Mouse (Mus musculus): ENCODE measurements at regions not wholly inside any gene's neighbourhood (a gene's known extent, or its start where the extent isn't known, plus 50 kb on each side); places are given as distances from the start of the nearest gene placed in this dataset.

GRCm38 (mm10) chr10:43743188-43744120 lies 158.1 kb downstream of the Qrsl1 start:
- no peak for ATAC-seq (ENCODE audit: low FRiP score)
- Histone ChIP-seq H3K4me2 (no peak overlapping the region), H3K27ac (replicated peaks) (no peak overlapping the region), H3K4me1 (peaks cover 16% of the 10 kb centered on the region), H3K4me3 (replicated peaks) (no peak overlapping the region), H3K27me3 (replicated peaks) (no peaks in the 10 kb centered on the region), H3K36me3 (no peaks in the 10 kb centered on the region), H3K9ac (replicated peaks) (no peak overlapping the region), H3K9me3 (replicated peaks) (no peaks in the 10 kb centered on the region)
- 97% methylated on average over 7 of the region's 7 CpGs for WGBS

GRCm38 (mm10) chr10:43745931-43746630 lies 155.5 kb downstream of the Qrsl1 start:
- ATAC-seq (ENCODE audit: low FRiP score), result no peak
- Histone ChIP-seq H3K9me3 (replicated peaks) (no peaks in the 10 kb centered on the region), H3K36me3 (no peaks in the 10 kb centered on the region), H3K4me3 (replicated peaks) (no peak overlapping the region), H3K9ac (replicated peaks) (no peak overlapping the region), H3K4me1 (peaks cover 4% of the 10 kb centered on the region; the same call in 1 of the 2 replicates), H3K4me2 (no peak overlapping the region), H3K27me3 (replicated peaks) (no peaks in the 10 kb centered on the region), H3K27ac (replicated peaks) (no peak overlapping the region)
- WGBS, result 58% methylated on average over 8 of the region's 8 CpGs

- Histone ChIP-seq H3K9ac (replicated peaks) (no peak overlapping the region), H3K9me3 (replicated peaks) (no peaks in the 10 kb centered on the region), H3K4me1 (peaks cover 4% of the 10 kb centered on the region; the same call in 1 of the 2 replicates), H3K27ac (replicated peaks) (no peak overlapping the region), H3K27me3 (replicated peaks) (no peaks in the 10 kb centered on the region), H3K4me2 (no peak overlapping the region), H3K4me3 (replicated peaks) (no peak overlapping the region), H3K36me3 (no peaks in the 10 kb centered on the region)
- WGBS, result 93% methylated on average over 1 of the region's 1 CpGs
- ATAC-seq (ENCODE audit: low FRiP score), result no peak
Measured at GRCm38 (mm10) chr10:43746631-43747001, 154.9 kb downstream of the Qrsl1 start.

DNA sequence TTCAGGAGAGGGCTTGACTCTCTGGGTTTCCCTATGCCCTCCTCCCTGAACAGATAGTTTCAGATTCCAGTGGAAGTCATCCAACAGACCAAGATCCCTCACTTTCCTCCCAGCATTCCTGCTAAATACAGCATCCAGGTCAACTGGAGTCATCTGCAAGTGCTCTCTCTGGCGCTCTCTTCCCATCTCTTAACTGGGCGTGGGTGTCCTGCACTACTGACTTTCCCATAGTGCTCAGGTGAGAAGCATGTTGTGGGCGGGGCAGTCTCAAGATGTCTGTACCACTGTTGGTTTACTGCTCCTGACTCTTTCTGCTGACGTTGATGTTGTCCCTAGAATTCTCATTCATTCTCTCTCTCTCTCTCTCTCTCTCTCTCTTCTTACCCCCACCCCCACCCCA lies 154.0 kb downstream of the Qrsl1 start:
- no peak overlapping the region for H3K27ac ChIP-seq (replicated peaks)
- H3K9me3 ChIP-seq (replicated peaks), result no peaks in the 10 kb centered on the region
- no peaks in the 10 kb centered on the region for H3K36me3 ChIP-seq
- ATAC-seq (ENCODE audit: low FRiP score), result no peak
- no peak overlapping the region for H3K4me3 ChIP-seq (replicated peaks)
- H3K4me2 ChIP-seq, result no peak overlapping the region
- peaks cover 3% of the 10 kb centered on the region; the same call in 1 of the 2 replicates for H3K4me1 ChIP-seq
- no peak overlapping the region for H3K9ac ChIP-seq (replicated peaks)
- 94% methylated on average over 4 of the region's 4 CpGs for WGBS
- H3K27me3 ChIP-seq (replicated peaks), result no peaks in the 10 kb centered on the region

- H3K9me3 ChIP-seq (replicated peaks), result no peaks in the 10 kb centered on the region
- no peaks in the 10 kb centered on the region for H3K27me3 ChIP-seq (replicated peaks)
- no peak overlapping the region for H3K9ac ChIP-seq (replicated peaks)
- 91% methylated on average over 3 of the region's 3 CpGs for WGBS
- no peak for ATAC-seq (ENCODE audit: low FRiP score)
- H3K27ac ChIP-seq (replicated peaks), result no peak overlapping the region
- H3K36me3 ChIP-seq, result no peaks in the 10 kb centered on the region
- H3K4me2 ChIP-seq, result no peak overlapping the region
- no peak overlapping the region for H3K4me3 ChIP-seq (replicated peaks)
- no peaks in the 10 kb centered on the region for H3K4me1 ChIP-seq
Measured at GRCm38 (mm10) chr10:43748300-43748699, 153.2 kb downstream of the Qrsl1 start.

DNA sequence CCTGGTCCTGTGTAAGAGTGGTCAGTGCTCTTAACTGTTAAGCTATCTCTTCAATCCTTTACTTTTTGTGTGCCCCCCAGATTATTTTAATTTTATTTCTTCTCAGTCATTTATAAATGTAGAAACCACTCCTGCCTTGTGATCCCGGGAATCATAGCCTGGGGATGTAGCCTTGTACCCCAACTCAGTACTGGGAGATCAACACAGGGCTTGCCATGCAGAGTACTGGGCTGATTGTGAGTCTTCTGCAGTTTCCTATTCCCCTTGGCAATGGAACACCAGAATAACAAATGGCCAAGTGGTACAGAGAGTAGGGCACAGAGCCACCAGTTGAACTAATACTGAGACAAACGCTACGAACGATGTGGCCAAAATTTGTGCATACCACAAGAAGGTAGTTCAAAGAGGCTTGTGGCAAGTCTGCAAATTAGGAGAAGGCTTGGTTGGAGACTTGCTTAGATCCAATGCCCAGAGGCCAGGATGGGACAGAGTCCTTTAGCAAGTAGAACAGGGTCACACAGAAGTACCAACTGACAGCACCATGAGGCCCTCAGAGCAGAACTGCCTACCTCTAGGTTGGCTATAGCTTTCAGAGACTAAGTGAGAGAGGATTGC lies 151.9 kb downstream of the Qrsl1 start:
- no peaks in the 10 kb centered on the region for H3K36me3 ChIP-seq
- WGBS, result 97% methylated on average over 4 of the region's 4 CpGs
- no peaks in the 10 kb centered on the region for H3K27me3 ChIP-seq (replicated peaks)
- no peak overlapping the region for H3K9ac ChIP-seq (replicated peaks)
- no peak overlapping the region for H3K4me3 ChIP-seq (replicated peaks)
- no peak overlapping the region for H3K27ac ChIP-seq (replicated peaks)
- ATAC-seq (ENCODE audit: low FRiP score), result no peak
- no peaks in the 10 kb centered on the region for H3K9me3 ChIP-seq (replicated peaks)
- no peak overlapping the region for H3K4me2 ChIP-seq
- no peaks in the 10 kb centered on the region for H3K4me1 ChIP-seq

DNA sequence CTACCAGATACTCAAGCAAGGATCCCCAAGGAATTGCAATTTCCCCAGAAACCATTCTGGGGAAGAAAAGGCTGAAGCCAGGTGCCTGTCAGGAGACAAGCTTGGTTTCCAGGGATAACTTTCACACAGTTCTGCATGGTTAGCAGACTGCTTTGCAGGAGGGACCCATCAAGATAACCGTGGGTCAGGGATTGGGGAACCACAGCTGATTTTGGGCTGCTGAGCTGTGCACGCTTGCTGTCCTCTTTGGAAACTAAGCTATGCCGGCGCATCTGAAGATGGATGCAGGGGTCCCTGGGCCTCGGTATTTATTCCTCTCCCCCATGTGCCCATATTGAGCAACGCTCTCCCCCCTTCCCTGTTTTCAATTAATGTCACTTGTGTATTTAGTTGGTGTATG lies 151.1 kb downstream of the Qrsl1 start:
- no peak overlapping the region for H3K27ac ChIP-seq (replicated peaks)
- no peak overlapping the region for H3K4me2 ChIP-seq
- H3K9me3 ChIP-seq (replicated peaks), result no peaks in the 10 kb centered on the region
- WGBS, result 93% methylated on average over 6 of the region's 6 CpGs
- no peak overlapping the region for H3K4me3 ChIP-seq (replicated peaks)
- no peaks in the 10 kb centered on the region for H3K36me3 ChIP-seq
- H3K27me3 ChIP-seq (replicated peaks), result no peaks in the 10 kb centered on the region
- H3K9ac ChIP-seq (replicated peaks), result no peak overlapping the region
- no peaks in the 10 kb centered on the region for H3K4me1 ChIP-seq
- no peak for ATAC-seq (ENCODE audit: low FRiP score)

DNA sequence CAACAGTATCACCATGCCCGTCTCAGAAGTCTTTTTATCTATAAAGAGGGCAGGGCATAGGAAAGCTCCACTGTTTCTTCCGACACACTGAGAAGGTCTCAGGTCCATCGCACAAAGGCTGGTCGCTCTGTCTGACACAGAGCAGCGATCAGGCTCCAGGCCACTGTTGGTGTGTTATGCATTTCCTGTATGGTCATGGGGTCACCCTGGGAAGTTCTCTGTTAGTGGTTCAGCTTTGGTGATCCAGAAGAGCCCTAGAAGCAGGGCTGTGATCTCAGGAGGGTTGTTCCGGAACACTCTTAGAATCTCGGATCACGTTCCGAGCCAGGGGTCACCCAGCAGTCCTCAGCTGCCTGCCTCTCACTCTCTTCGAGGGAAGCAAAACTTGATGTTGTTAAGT lies 150.7 kb downstream of the Qrsl1 start:
- no peak for ATAC-seq (ENCODE audit: low FRiP score)
- Histone ChIP-seq H3K9me3 (replicated peaks) (no peaks in the 10 kb centered on the region), H3K4me2 (no peak overlapping the region), H3K9ac (replicated peaks) (no peak overlapping the region), H3K4me3 (replicated peaks) (no peak overlapping the region), H3K4me1 (no peaks in the 10 kb centered on the region), H3K27ac (replicated peaks) (no peak overlapping the region), H3K27me3 (replicated peaks) (no peaks in the 10 kb centered on the region), H3K36me3 (no peaks in the 10 kb centered on the region)
- WGBS, result 91% methylated on average over 10 of the region's 10 CpGs

DNA sequence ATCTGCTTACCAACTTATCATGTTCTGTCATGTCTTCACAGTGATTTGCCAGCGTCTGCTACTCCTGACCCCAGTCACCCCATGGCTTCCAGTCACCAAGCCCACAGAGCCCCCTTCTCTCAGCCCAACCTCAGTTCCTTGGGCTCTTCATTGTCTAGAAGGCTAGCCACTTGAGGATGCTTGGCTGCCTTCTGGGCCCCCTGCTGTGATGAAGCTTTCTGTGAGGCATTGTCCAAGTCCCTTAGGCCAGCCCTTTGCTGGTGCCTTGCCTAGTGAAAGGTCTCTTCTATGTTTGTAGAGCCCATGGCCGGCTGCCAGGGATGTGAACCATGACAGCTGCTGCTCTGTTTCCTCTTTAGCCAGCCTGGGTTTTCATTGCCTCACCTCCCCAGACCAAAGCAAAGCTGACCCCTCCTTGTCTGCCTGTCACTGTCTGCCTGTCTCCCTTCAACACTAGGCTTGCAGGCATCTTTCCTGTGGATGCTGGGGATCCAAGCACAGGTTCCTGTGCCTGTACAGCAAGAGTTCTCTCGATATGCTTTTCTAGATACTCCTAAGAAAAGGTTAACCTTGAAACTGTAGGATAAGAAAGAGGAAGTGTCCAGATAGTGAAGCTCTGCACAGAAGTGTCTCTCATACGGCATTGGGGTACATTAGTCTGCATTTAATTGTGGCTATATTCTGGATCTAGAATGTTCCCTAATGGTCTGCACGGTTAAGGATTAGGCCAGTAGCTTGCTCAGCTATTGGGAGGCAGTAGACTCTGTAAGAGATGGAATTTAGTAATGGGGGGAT lies 149.5 kb downstream of the Qrsl1 start:
- Histone ChIP-seq H3K27me3 (replicated peaks) (no peaks in the 10 kb centered on the region), H3K4me2 (no peak overlapping the region), H3K4me3 (replicated peaks) (no peak overlapping the region), H3K4me1 (no peaks in the 10 kb centered on the region), H3K9ac (replicated peaks) (no peak overlapping the region), H3K9me3 (replicated peaks) (no peaks in the 10 kb centered on the region), H3K27ac (replicated peaks) (no peak overlapping the region), H3K36me3 (no peaks in the 10 kb centered on the region)
- ATAC-seq (ENCODE audit: low FRiP score), result no peak
- WGBS, result 64% methylated on average over 5 of the region's 5 CpGs

DNA sequence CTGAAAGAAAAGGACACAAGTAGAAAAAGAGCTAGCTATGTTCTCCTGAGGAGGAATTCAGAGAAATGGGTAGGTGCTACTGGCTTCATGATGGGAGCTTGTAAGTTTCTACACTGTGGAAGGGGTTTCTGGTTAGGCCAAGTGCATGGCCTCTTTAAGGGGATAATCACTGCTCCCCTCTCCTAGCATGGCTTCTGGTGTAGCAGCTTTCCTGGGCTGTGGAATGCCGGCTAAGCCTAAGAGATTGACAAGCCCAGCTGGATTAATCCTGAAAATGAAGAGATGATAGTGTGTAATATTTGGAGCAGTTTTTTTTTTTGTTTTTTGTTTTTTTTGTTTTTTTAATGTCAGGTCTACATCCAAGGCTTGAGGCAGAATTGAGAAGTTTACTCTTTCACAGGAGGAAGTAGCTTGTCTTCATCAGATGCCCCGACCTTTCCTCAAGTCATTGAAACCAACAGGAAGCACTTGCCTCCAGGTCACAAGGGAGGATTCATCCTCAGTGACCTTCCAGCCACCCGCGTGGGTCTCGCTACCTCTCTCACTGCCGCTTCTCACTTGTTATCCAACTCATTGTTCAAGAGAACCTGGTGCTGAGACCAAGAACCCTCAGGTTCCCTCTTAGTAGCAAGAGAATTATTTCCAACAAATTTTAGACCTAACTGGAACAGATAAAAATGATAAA lies 144.5 kb downstream of the Qrsl1 start:
- H3K27ac ChIP-seq (replicated peaks), result no peak overlapping the region
- H3K36me3 ChIP-seq, result no peaks in the 10 kb centered on the region
- no peaks in the 10 kb centered on the region for H3K4me1 ChIP-seq
- H3K27me3 ChIP-seq (replicated peaks), result no peaks in the 10 kb centered on the region
- no peaks in the 10 kb centered on the region for H3K9me3 ChIP-seq (replicated peaks)
- no peak overlapping the region for H3K9ac ChIP-seq (replicated peaks)
- no peak overlapping the region for H3K4me2 ChIP-seq
- ATAC-seq (ENCODE audit: low FRiP score), result no peak
- 81% methylated on average over 6 of the region's 6 CpGs for WGBS
- H3K4me3 ChIP-seq (replicated peaks), result no peak overlapping the region

All from neural tube, embryonic 15.5 days (tissue).